Mouse (Mus musculus) adrenal gland, postnatal 36 days (tissue): Measurements from ENCODE around the gene Snapc4. TPM values are rescaled to one million over a fixed set of nuclear protein-coding genes. Genes with fewer than 3 reads are reported as not detected.

Experiments used
- DNase-seq, 2 experiments: peaks; one replicate each; pipeline ENCODE4 v3.0.0; 2021; ENCODE audit warnings: mixed read lengths in 1 of 2
- long read RNA-seq, 2 experiments: library from polyadenylated mRNA; stranded (forward); transcript quantifications; one replicate each; pipeline ENCODE4 v2.0.0; 2021; ENCODE audit warnings: borderline sequencing depth in 2 of 2
- total RNA-seq, 2 experiments: library from RNA; stranded (reverse); gene quantifications; 2 replicates each; pipeline ENCODE4 v1.2.3; 2021

The Snapc4 gene
- total RNA-seq = 10 to 100 TPM; 24.7 to 34.4 TPM
- long read RNA-seq, experiment 1, partial matches to known transcripts = 4 of 6 reads
- long read RNA-seq, experiment 1, other reads (novel, unspliced or antisense) = 0 of 6 reads
- long read RNA-seq, experiment 2, full-length matches to known transcripts = 2 of 3 reads
- long read RNA-seq, experiment 2, partial matches to known transcripts = 1 of 3 reads
- long read RNA-seq, experiment 2, other reads (novel, unspliced or antisense) = 0 of 3 reads

- peak; percentile 92 to 94 for DNase-seq
Measured at GRCm38 (mm10) chr2:26380131-26380771, at the start of gene Snapc4. Snapc4 (minus strand) TSS chr2:26380653.

- no peak for DNase-seq
Measured at GRCm38 (mm10) chr2:26429851-26430250, 49.4 kb upstream of the Snapc4 start.

DNA sequence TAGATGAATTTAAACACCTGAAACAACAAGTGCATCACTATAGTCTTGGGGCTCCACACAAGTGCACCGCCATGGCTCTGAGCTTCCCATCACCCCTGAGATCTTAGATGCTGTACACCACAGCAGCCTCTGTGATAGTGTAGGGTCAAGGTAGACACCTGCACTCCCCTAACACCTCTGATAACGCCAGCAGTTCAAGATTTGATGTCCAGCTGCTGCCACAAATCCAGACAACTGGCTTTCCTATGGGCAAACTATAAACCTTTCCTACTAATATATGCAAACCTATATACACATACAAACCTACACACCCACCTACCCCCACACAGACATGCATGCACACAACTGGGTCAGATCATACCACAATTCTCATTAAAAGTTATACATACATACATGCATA lies 44.1 kb upstream of the Snapc4 start:
- no peak for DNase-seq

DNA sequence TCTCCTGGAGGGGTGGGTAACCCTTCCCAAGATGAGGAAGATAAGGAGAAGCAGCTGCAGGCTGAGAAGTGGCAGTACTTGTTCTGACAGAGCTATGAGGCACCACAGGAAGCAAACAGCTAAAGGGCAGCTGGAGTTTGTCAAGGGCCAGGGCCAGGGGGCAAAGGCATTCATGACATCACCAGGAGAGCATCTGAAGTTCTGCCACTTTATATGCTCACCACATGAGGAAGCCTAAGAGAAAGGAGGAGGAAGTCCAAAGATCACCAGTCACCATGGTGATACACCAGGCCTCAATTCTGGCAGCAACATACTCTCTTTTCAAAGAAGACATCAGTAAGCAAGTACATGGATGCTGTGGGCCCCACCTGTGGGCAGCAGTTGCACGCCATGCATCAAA lies 42.6 kb upstream of the Snapc4 start:
- no peak for DNase-seq

DNA sequence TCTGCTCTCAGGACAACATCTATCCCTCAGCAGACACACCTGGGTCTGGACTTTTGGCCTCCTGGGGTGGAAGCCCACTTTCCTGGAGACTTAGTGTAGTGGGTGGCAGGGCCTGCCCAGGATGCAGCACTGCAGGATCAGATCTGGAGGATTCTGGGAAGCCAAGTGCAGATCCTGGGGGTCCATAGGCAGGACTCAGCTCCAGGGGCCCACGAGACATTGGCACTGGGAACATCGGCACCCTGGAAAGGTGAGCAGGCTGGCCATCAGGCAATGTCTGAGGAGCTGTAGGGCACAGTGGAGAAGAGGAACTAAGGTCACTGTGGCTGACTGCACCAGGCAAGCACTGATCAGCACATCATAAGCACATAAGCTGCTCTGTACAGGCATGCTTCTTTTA lies 41.5 kb upstream of the Snapc4 start:
- DNase-seq = no peak

DNA sequence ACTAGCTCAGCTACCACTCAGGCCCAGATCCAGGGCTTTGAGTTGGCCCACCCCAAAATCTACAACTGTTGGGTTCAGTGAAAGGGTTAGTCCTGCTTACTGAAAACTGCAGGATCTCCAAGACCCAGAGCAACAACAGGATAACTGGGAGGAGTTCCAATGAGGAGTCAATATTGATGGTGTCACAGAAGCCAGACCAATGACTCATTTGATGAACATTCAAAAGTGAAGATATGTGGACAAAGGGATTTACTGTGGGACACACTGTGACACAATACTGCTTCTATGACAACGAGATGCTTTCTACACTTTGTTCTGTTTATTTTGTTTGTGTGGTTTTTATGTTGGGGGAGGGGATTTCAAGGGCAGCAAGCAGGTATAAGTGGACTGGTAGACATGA lies 37.7 kb upstream of the Snapc4 start:
- no peak for DNase-seq

- no peak for DNase-seq
Measured at GRCm38 (mm10) chr2:26417066-26417465, 36.6 kb upstream of the Snapc4 start.

DNA sequence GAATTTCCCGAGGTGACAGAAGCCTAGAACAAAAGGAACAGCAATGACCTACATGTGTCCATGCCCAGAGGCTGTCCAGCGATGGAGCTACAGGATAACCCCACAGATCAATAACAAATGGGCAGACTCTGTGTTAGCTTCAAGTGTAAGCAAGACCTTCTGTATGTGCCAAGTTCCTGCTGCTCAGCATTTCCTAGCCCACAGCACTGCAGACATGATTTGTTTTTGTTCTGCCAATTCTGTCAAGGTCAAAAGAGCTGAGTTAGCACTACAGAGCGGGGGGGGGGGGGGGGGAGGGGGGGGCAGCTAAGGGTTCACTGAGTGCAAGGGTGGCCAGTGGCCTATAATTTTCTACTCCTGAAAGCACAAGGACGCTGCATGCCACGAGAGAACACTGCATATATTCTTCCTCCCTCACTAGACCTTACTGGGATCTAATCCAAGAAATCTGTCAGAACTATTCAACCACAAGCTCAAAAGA lies 30.5 kb upstream of the Snapc4 start:
- DNase-seq = peak; percentile 47 to 53

DNA sequence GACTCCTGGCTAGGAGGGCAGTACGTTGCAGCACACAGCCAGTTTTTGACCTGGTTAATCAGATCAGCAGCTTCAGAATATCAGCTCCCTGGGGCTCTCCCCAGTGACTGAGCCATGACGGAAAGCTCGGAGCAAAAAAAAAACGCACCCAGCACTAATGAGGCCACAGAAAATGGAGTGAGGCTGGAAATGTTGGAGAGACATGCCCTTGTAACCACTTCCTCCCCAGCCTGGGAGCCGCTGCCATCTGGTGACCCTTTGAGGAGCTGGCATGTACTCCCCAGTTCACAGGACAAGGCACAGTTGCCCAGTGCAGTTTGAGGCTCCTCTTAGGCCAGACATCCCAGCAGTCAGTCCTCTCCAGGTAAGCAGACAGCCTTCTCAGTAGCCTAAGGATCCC lies 29.6 kb upstream of the Snapc4 start:
- no peak for DNase-seq

GRCm38 (mm10) chr2:26409362-26409761 lies 28.9 kb upstream of the Snapc4 start:
- no peak for DNase-seq

DNA sequence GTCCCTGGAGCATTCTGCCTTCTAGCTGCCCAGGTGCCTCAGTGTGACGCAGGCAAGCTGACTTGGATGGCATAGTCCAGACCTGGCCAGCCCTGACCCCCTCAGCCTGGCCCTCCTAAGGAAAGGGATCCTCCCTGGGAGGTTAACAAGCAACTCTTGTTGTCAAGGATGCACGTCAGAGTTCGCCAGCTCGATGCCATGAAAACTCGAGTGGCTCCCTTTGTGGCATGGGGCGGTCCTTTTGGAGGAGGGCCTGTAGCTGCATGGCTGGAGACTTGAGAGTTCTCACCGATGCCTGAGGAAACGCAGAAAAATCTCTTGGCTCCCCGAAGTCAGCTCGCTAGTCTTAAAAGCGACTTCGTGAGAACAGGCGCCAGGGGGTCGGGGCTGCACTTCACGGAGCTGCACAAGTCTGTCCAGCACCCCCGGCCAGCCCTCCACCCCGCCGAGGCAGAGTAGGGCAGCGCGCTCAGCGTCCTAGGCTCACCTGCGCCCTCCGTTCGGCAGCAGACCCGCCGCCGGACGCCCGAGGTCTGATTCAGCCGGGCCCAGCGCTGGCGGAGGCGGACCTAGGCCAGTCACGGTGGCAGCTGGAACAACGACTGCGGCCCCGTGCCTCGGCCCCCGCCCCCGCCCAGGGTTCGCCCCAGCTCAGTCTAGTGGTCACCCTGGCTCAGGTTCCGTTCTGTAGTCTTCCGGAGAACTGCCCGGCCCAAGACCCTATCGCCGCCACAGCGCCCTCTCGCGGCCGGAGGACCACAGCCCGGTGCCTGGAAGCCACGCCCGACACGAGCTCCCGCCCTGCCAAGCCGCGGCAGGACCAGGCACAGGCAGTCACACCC lies 28.3 kb upstream of the Snapc4 start, which contains the start of gene Inpp5e:
Gene Inpp5e, minus strand, starts transcription at position 689 of the 842 bp plus-strand sequence.
- DNase-seq = peak; percentile 99

DNA sequence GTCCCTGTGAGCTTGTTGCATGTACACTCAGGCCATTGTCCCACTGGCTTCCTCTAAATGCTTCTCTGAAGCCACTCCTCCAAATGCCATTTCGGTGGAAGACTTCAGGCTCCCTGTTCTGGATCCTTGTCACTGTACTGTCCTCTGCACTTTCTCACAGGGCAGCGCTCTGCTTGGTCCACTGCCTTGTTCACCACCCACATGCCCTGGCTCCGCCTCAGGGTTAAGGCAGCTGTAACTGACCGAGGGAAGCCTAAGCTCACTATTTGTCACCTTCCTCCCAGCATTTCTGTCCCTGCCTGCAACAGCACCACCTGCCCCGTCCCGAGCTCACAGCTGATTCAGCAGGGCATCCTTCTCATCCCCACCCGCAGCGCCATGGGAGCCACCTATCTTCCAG lies 22.9 kb upstream of the Snapc4 start:
- DNase-seq = no peak

DNA sequence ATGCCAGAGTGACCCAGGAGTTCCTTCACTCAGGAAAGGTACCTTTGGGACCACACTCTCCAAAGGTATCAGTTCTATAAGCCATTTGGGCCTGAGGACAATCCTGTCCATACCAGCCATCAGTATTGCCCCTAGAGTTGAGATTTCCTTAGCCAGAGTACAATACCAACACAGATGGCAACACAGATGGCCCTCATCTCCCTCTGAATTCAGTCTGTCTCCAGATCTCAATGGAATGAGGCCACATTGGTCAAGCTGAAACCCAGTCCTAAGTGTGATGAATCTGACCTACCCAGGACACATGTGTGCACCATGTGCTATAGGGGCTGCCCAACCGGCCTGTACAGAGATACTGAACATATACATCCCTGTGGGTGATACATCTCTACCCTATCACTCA lies 21.8 kb upstream of the Snapc4 start:
- no peak for DNase-seq

GRCm38 (mm10) chr2:26401023-26401422 lies 20.6 kb upstream of the Snapc4 start:
- DNase-seq = no peak

GRCm38 (mm10) chr2:26400296-26400695 lies 19.8 kb upstream of the Snapc4 start:
- DNase-seq = no peak

GRCm38 (mm10) chr2:26399647-26400046 lies 19.2 kb upstream of the Snapc4 start:
- DNase-seq = no peak

- no peak for DNase-seq
Measured at GRCm38 (mm10) chr2:26398978-26399377, 18.5 kb upstream of the Snapc4 start.

- DNase-seq = no peak
Measured at GRCm38 (mm10) chr2:26391617-26392016, 11.2 kb upstream of the Snapc4 start.

GRCm38 (mm10) chr2:26390954-26391353 lies 10.5 kb upstream of the Snapc4 start:
- no peak for DNase-seq

DNA sequence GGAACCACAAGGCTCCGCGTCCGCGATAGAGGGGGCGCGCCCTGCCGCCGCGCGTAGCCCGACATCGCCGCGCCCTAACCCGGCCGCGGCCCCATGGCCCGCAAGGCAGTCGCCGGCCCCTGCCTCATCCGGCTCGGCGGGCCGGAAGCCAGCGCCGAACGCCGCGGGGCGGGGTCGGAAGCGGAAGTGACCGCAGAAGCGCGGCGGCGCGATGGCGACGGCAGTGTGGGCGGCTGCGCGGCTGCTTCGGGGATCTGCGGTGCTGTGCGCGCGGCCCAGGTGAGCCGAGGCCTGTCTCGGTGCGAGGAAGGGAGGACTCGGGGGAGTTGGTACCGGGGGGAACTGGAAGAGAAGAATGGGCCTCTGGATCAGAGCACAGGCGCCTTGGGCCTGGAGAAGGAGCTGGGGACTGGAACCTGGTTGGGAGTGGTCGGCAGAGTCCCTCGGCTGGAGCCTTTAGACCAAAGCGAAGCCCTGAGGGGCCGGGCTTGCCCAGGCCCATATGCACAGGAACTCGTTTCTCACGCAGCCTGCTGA lies 8.8 kb upstream of the Snapc4 start, which contains the start of the genes Entr1 and Pmpca:
Gene Entr1, minus strand, starts transcription at position 163 of the 537 bp plus-strand sequence.
Gene Pmpca, plus strand, starts transcription at position 186 of the 537 bp plus-strand sequence.
- DNase-seq = peak; percentile 90 to 93

GRCm38 (mm10) chr2:26388682-26389153 lies 8.3 kb upstream of the Snapc4 start:
- DNase-seq = peak; percentile 24 to 53

- DNase-seq = no peak
Measured at GRCm38 (mm10) chr2:26387713-26388112, 7.3 kb upstream of the Snapc4 start.
